Mouse (Mus musculus) heart, embryonic 11.5 days (tissue): ENCODE measurements around the gene Tmem120a. TPM values are rescaled to one million over a fixed set of nuclear protein-coding genes. Genes with fewer than 3 reads are reported as not detected.

Experiments used
- ATAC-seq: fragments of 200-750 bp; cut with Nextera tagmentation; replicated peaks from 2 replicates; pipeline ENCODE4 v1.8.0; 2017; ENCODE audit warnings: moderate library complexity; ENCODE audit not compliant: insufficient number of reproducible peaks, low FRiP score, low TSS enrichment
- H3K27ac ChIP-seq: fragments of 300-500 bp; sonication (generic); 2 replicates; pipeline ENCODE4 v1.5.1; 2014; ENCODE audit warnings: mild to moderate bottlenecking, low read depth, low read length
- H3K27me3 ChIP-seq: fragments of 300-500 bp; sonication (generic); 2 replicates; pipeline ENCODE4 v1.6.1; 2014; ENCODE audit warnings: mild to moderate bottlenecking, low read length, mixed read lengths; ENCODE audit not compliant: control insufficient read depth, insufficient read depth
- H3K36me3 ChIP-seq: fragments of 300-500 bp; sonication (generic); 2 replicates; pipeline ENCODE4 v1.6.1; 2014; ENCODE audit warnings: mild to moderate bottlenecking, low read length, moderate library complexity, mixed read lengths; ENCODE audit not compliant: control insufficient read depth, insufficient read depth
- H3K4me1 ChIP-seq: fragments of 300-500 bp; sonication (generic); 2 replicates; pipeline ENCODE4 v1.6.1; 2014; ENCODE audit warnings: low read length; ENCODE audit not compliant: control insufficient read depth, insufficient read depth
- H3K4me2 ChIP-seq: fragments of 300-500 bp; sonication (generic); 2 replicates; pipeline ENCODE4 v1.6.1; 2014; ENCODE audit warnings: mild to moderate bottlenecking, moderate library complexity
- H3K4me3 ChIP-seq: fragments of 300-500 bp; sonication (generic); 2 replicates; pipeline ENCODE4 v1.5.1; 2014; ENCODE audit warnings: low read depth, low read length
- H3K9ac ChIP-seq: fragments of 300-500 bp; sonication (generic); 2 replicates; pipeline ENCODE4 v1.6.1; 2014; ENCODE audit warnings: mild to moderate bottlenecking, low read depth, low read length, moderate library complexity
- H3K9me3 ChIP-seq: fragments of 300-500 bp; sonication (generic); replicated peaks from 2 replicates; pipeline ENCODE4 v1.6.1; 2016; ENCODE audit warnings: low read length; ENCODE audit not compliant: control insufficient read depth
- WGBS: fragments of 180-500 bp; shearing (Covaris S2); extraction: QIAGEN DNeasy Blood & Tissue Kit; methylation state at CpG from one replicate; pipeline ENCODE4 v1.1.7; 2014; ENCODE audit not compliant: insufficient replicate concordance; 5-methylcytosine and 5-hydroxymethylcytosine counted together
- polyA plus RNA-seq: library from polyadenylated mRNA; unstranded; fragments of >200 nt; fragmentation: Nextera tagmentation; extraction: Ambion mirVana; gene quantifications from 2 replicates; pipeline ENCODE4 v1.2.1, GENCODE M21; 2014

Gene Tmem120a
- polyA plus RNA-seq, 1 experiment from 2014 or later = 34.7 TPM

- Histone ChIP-seq H3K9ac (no peak overlapping the region), H3K36me3 (peaks cover 9% of the 10 kb centered on the region), H3K27me3 (no peaks in the 10 kb centered on the region), H3K4me3 (no peak overlapping the region), H3K4me1 (peaks cover 29% of the 10 kb centered on the region), H3K27ac (no peak overlapping the region), H3K4me2 (no peak overlapping the region), H3K9me3 (no peaks in the 10 kb centered on the region)
- 72% methylated on average over 7 of the region's 7 CpGs for WGBS
- ATAC-seq = no peak
Observed at GRCm38 (mm10) chr5:135710599-135711214, 33.5 kb downstream of the Tmem120a start.

- WGBS = 91% methylated on average over 5 of the region's 5 CpGs
- H3K4me3 ChIP-seq = no peak overlapping the region
- no peak overlapping the region for H3K27ac ChIP-seq
- H3K9ac ChIP-seq = no peak overlapping the region
- H3K4me2 ChIP-seq = no peak overlapping the region
- no peaks in the 10 kb centered on the region for H3K27me3 ChIP-seq
- peaks cover 29% of the 10 kb centered on the region for H3K4me1 ChIP-seq
- no peaks in the 10 kb centered on the region for H3K9me3 ChIP-seq
- ATAC-seq = no peak
- peaks cover 9% of the 10 kb centered on the region for H3K36me3 ChIP-seq
Observed at GRCm38 (mm10) chr5:135709716-135710115, 34.5 kb downstream of the Tmem120a start.

GRCm38 (mm10) chr5:135707855-135708254, 36.4 kb downstream of the Tmem120a start:
- Histone ChIP-seq H3K9ac (no peak overlapping the region), H3K4me1 (peaks cover 20% of the 10 kb centered on the region), H3K27me3 (no peaks in the 10 kb centered on the region), H3K9me3 (no peaks in the 10 kb centered on the region), H3K4me3 (no peak overlapping the region), H3K36me3 (peaks cover 9% of the 10 kb centered on the region), H3K4me2 (no peak overlapping the region), H3K27ac (no peak overlapping the region)
- ATAC-seq = no peak
- 43% methylated on average over 1 of the region's 1 CpGs for WGBS

- ATAC-seq = no peak
- Histone ChIP-seq H3K4me1 (peaks cover 20% of the 10 kb centered on the region), H3K9me3 (no peaks in the 10 kb centered on the region), H3K27ac (no peak overlapping the region), H3K4me2 (no peak overlapping the region), H3K27me3 (no peaks in the 10 kb centered on the region), H3K9ac (no peak overlapping the region), H3K36me3 (peaks cover 9% of the 10 kb centered on the region), H3K4me3 (no peak overlapping the region)
- 93% methylated on average over 13 of the region's 13 CpGs for WGBS
Observed at GRCm38 (mm10) chr5:135707039-135707438, 37.2 kb downstream of the Tmem120a start.

- Histone ChIP-seq H3K4me1 (peaks cover 20% of the 10 kb centered on the region), H3K27ac (no peak overlapping the region), H3K9ac (no peak overlapping the region), H3K4me2 (no peak overlapping the region), H3K9me3 (no peaks in the 10 kb centered on the region), H3K36me3 (peaks cover 9% of the 10 kb centered on the region), H3K27me3 (no peaks in the 10 kb centered on the region), H3K4me3 (no peak overlapping the region)
- no peak for ATAC-seq
- WGBS = 93% methylated on average over 4 of the region's 4 CpGs
Observed at GRCm38 (mm10) chr5:135705383-135705782, 38.9 kb downstream of the Tmem120a start.

GRCm38 (mm10) chr5:135703431-135703830, 40.8 kb downstream of the Tmem120a start:
- WGBS = 90% methylated on average over 7 of the region's 7 CpGs
- Histone ChIP-seq H3K9ac (no peak overlapping the region), H3K4me3 (no peak overlapping the region), H3K9me3 (no peaks in the 10 kb centered on the region), H3K27ac (no peak overlapping the region), H3K4me2 (no peak overlapping the region), H3K27me3 (no peaks in the 10 kb centered on the region), H3K4me1 (peaks cover 20% of the 10 kb centered on the region), H3K36me3 (peaks cover 2% of the 10 kb centered on the region; the same call in 1 of the 2 replicates)
- ATAC-seq = no peak

- 56% methylated on average over 15 of the region's 15 CpGs for WGBS
- H3K27me3 ChIP-seq = no peaks in the 10 kb centered on the region
- peak overlapping the region; percentile 78 for H3K27ac ChIP-seq
- peaks cover 2% of the 10 kb centered on the region; the same call in 1 of the 2 replicates for H3K36me3 ChIP-seq
- H3K9ac ChIP-seq = no peak overlapping the region
- H3K4me2 ChIP-seq = no peak overlapping the region
- no peak overlapping the region for H3K4me3 ChIP-seq
- H3K9me3 ChIP-seq = no peaks in the 10 kb centered on the region
- ATAC-seq = no peak
- peaks cover 22% of the 10 kb centered on the region for H3K4me1 ChIP-seq
Observed at GRCm38 (mm10) chr5:135702682-135703192, 41.5 kb downstream of the Tmem120a start.

GRCm38 (mm10) chr5:135702190-135702589, 42.1 kb downstream of the Tmem120a start:
- peak overlapping the region; percentile 78 for H3K27ac ChIP-seq
- H3K4me2 ChIP-seq = no peak overlapping the region
- 54% methylated on average over 6 of the region's 6 CpGs for WGBS
- no peak overlapping the region for H3K9ac ChIP-seq
- H3K4me1 ChIP-seq = peaks cover 22% of the 10 kb centered on the region
- ATAC-seq = no peak
- H3K4me3 ChIP-seq = no peak overlapping the region
- no peaks in the 10 kb centered on the region for H3K9me3 ChIP-seq
- H3K36me3 ChIP-seq = peaks cover 2% of the 10 kb centered on the region; the same call in 1 of the 2 replicates
- no peaks in the 10 kb centered on the region for H3K27me3 ChIP-seq

GRCm38 (mm10) chr5:135701601-135702000, 42.6 kb downstream of the Tmem120a start:
- no peak for ATAC-seq
- Histone ChIP-seq H3K9me3 (no peaks in the 10 kb centered on the region), H3K36me3 (no peaks in the 10 kb centered on the region), H3K4me2 (no peak overlapping the region), H3K4me1 (peaks cover 22% of the 10 kb centered on the region), H3K9ac (no peak overlapping the region), H3K4me3 (no peak overlapping the region), H3K27me3 (no peaks in the 10 kb centered on the region), H3K27ac (peak overlapping the region; percentile 54; the same call in 1 of the 2 replicates)
- 93% methylated on average over 4 of the region's 4 CpGs for WGBS
